Mouse (Mus musculus) central nervous system, embryonic 11.5 days (tissue): ENCODE results near the gene Tgoln1. TPM values are rescaled to one million over a fixed set of nuclear protein-coding genes. Genes with fewer than 3 reads are reported as not detected.

Experiments used
- polyA plus RNA-seq: library from polyadenylated mRNA; depleted of rRNA; stranded (reverse); fragments of >200 nt; gene quantifications from 2 replicates; pipeline ENCODE4 v1.2.3, GENCODE M21; 2012; rRNA removed

Gene Tgoln1
- polyA plus RNA-seq = 22.2 and 24.3 TPM in 2 replicates

DNA sequence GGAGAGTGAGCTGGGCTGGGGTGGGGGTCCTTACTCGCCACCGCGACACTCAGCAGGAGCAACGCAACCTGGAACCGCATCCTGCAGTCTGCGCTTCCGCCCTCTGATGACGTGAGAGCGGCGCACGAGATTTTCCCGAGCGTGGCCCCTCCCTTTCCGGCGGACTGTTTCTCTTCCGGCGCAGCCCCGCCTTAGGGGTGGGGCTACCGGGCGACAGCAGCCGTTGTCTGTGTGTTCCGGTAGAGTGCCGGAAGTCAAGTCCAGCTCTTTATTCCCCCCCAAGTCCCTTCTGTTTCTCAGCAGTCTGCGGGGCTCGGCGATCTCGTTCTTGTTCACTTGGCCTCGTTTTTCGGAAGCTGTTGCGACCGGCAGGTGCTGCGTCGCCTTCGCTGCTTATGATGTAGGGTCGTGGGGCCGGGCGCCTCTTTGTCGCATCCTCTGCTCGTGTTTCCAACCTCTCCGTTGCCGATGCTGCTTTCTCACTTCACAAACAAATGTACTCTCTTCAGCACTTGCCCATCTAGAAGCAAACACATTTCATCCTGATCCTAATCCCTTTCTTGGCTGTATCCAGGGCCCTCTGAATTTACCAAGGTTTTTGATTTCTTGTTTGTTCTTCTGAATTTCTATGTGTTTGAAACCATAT is at the start of gene Tgoln1:
Gene Tgoln1, minus strand, starts transcription at position 358 of the 646 bp plus-strand sequence.

DNA sequence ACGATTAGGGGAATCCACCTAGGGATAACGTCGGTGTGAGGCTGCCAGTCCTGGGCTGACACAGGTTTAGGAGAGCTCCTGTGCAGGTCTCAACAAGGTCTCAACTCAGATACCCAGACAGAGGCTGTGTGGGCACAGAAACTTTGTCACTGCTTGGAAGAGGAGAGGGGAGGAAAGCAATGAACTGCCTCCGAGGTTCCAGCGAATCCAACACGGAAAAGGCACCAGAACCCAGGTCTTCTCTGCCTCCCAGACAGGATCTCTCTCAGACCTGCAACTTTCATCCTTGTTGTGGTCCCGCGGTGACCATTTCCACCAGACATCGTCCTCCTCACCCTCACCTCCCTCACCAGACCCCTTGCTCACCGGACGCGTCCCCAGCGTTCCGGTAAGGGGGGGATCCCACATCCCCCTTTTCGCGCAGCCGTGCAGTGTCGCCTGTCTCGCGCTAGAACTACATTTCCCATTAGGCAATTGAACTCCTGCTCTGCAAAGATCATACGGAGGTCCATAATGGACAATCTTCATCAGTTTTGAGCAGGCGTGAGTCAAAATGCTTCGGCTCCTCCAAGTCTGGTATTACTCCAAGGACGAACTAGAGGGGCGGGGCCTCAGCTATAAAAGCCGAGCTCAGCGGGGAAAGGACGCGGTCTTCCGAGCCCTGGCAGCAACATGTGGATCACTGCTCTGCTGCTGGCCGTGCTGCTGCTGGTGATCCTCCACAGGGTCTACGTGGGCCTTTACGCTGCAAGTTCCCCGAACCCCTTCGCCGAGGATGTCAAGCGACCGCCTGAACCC is 18.6 kb downstream of the Tgoln1 start, which contains the start of the genes Elmod3 and Retsat:
Gene Elmod3, minus strand, starts transcription at position 458 of the 798 bp plus-strand sequence.
Gene Retsat, plus strand, starts transcription at position 520 of the 798 bp plus-strand sequence.

Other genes starting within 250 kb of the Tgoln1 start
- 19.4 and 20.6 TPM in 2 replicates for gene Vamp5, start 236.5 kb downstream of the Tgoln1 start, polyA plus RNA-seq
- gene Vamp8, start 226.3 kb downstream of the Tgoln1 start, polyA plus RNA-seq = 60.3 and 66.4 TPM in 2 replicates
- 21.2 and 25.7 TPM in 2 replicates for gene Ggcx, start 202.7 kb downstream of the Tgoln1 start, polyA plus RNA-seq
- gene Mat2a, start 177.4 kb downstream of the Tgoln1 start, polyA plus RNA-seq = 269 and 319 TPM in 2 replicates
- gene Sh2d6, start 95.3 kb downstream of the Tgoln1 start, polyA plus RNA-seq = 0.34 and 0.55 TPM in 2 replicates
- gene Capg, start 72.6 kb downstream of the Tgoln1 start, polyA plus RNA-seq = 4.9 and 7.1 TPM in 2 replicates
- gene Elmod3, start 18.6 kb downstream of the Tgoln1 start, polyA plus RNA-seq = 7.8 and 11.3 TPM in 2 replicates
- gene Retsat, start 18.5 kb downstream of the Tgoln1 start, polyA plus RNA-seq = 2.8 and 4.7 TPM in 2 replicates
- gene Tcf7l1, start 172.3 kb upstream of the Tgoln1 start, polyA plus RNA-seq = 26.4 and 43.1 TPM in 2 replicates